Mouse (Mus musculus) kidney, embryonic 16.5 days (tissue): ENCODE measurements around the gene Trove2. TPM values are rescaled to one million over a fixed set of nuclear protein-coding genes. Genes with fewer than 3 reads are reported as not detected.
"Not testable (repeated sequence)": the region's sequence is repeated elsewhere in the genome, so short reads cannot be mapped to it uniquely, and the experiment has no call there.

Experiments used
- ATAC-seq: fragments of 200-750 bp; cut with Nextera tagmentation; 2 replicates; pipeline ENCODE4 v1.8.0; 2017; ENCODE audit warnings: moderate TSS enrichment; ENCODE audit not compliant: low FRiP score, low TSS enrichment
- H3K27ac ChIP-seq: fragments of 300-500 bp; sonication (generic); 2 replicates; pipeline ENCODE4 v1.5.1; 2014; ENCODE audit warnings: low read length
- H3K27me3 ChIP-seq: fragments of 300-500 bp; sonication (generic); 2 replicates; pipeline ENCODE4 v1.6.1; 2014; ENCODE audit warnings: low read length, control low read depth, mixed read lengths; ENCODE audit not compliant: insufficient read depth
- H3K36me3 ChIP-seq: fragments of 300-500 bp; sonication (generic); 2 replicates; pipeline ENCODE4 v1.6.1; 2014; ENCODE audit warnings: low read length, control low read depth, mixed read lengths; ENCODE audit not compliant: insufficient read depth
- H3K4me1 ChIP-seq: fragments of 300-500 bp; sonication (generic); 2 replicates; pipeline ENCODE4 v1.6.1; 2014; ENCODE audit warnings: low read length, control low read depth, mixed read lengths; ENCODE audit not compliant: insufficient read depth
- H3K4me2 ChIP-seq: fragments of 300-500 bp; sonication (generic); replicated peaks from 2 replicates; pipeline ENCODE4 v1.6.1; 2014; ENCODE audit warnings: low read depth, low read length
- H3K4me3 ChIP-seq: fragments of 300-500 bp; sonication (generic); 2 replicates; pipeline ENCODE4 v1.5.1; 2014; ENCODE audit warnings: mild to moderate bottlenecking, low read length
- H3K9ac ChIP-seq: fragments of 300-500 bp; sonication (generic); replicated peaks from 2 replicates; pipeline ENCODE4 v1.6.1; 2014; ENCODE audit warnings: low read length
- H3K9me3 ChIP-seq: fragments of 300-500 bp; sonication (generic); 2 replicates; pipeline ENCODE4 v1.6.1; 2016; ENCODE audit warnings: low read length, control low read depth
- WGBS: fragments of 180-500 bp; shearing (Covaris S2); extraction: QIAGEN DNeasy Blood & Tissue Kit; methylation state at CpG from one replicate; pipeline ENCODE4 v1.1.7; 2014; 5-methylcytosine and 5-hydroxymethylcytosine counted together
- polyA plus RNA-seq: library from polyadenylated mRNA; unstranded; fragments of >200 nt; fragmentation: Nextera tagmentation; extraction: Ambion mirVana; gene quantifications from 2 replicates; pipeline ENCODE4 v1.2.1, GENCODE M21; 2015

Gene Trove2
- polyA plus RNA-seq, 1 experiment from 2014 or later = 16.2 TPM

GRCm38 (mm10) chr1:143740581-143740980 is 36.3 kb downstream of the Trove2 start:
- 0 out of 2 replicates have a peak, but pooled peaks cover 2% of the 10 kb centered on the region for H3K4me1 ChIP-seq
- WGBS = 89% methylated on average over 9 of the region's 10 CpGs
- no peak overlapping the region for H3K27ac ChIP-seq
- H3K4me3 ChIP-seq = no peak overlapping the region
- H3K36me3 ChIP-seq = peaks cover 14% of the 10 kb centered on the region; the same call in 1 of the 2 replicates
- no peak for ATAC-seq
- H3K27me3 ChIP-seq = no peaks in the 10 kb centered on the region
- H3K4me2 ChIP-seq = peak overlapping the region; percentile 68; the same call in 1 of the 2 replicates
- no peak overlapping the region for H3K9ac ChIP-seq
- H3K9me3 ChIP-seq = no peaks in the 10 kb centered on the region

GRCm38 (mm10) chr1:143739361-143740350 is 37.2 kb downstream of the Trove2 start:
- H3K27ac ChIP-seq = peak overlapping the region; percentile 79

GRCm38 (mm10) chr1:143738811-143739210 is 38.1 kb downstream of the Trove2 start:
- peaks cover 8% of the 10 kb centered on the region; the same call in 1 of the 2 replicates for H3K36me3 ChIP-seq
- peak overlapping the region; percentile 68 for H3K4me2 ChIP-seq
- peak overlapping the region; percentile 89 for H3K9ac ChIP-seq
- H3K9me3 ChIP-seq = no peaks in the 10 kb centered on the region
- H3K4me3 ChIP-seq = peak overlapping the region; percentile 77
- 19% methylated on average over 11 of the region's 11 CpGs for WGBS
- no peak overlapping the region for H3K27ac ChIP-seq
- H3K27me3 ChIP-seq = no peaks in the 10 kb centered on the region
- 0 out of 2 replicates have a peak, but pooled peaks cover 2% of the 10 kb centered on the region for H3K4me1 ChIP-seq
- peak; percentile 10; the same call in 1 of the 2 replicates for ATAC-seq

More at GRCm38 (mm10) chr1:143739361-143740350, 37.2 kb downstream of the Trove2 start:
- H3K9me3 ChIP-seq = no peaks in the 10 kb centered on the region
- WGBS = under 1% methylated on average over 63 of the region's 71 CpGs
- H3K9ac ChIP-seq = peak overlapping the region; percentile 89
- ATAC-seq = peak; percentile 94
- no peaks in the 10 kb centered on the region for H3K27me3 ChIP-seq
- H3K4me3 ChIP-seq = peak overlapping the region; percentile 77
- H3K4me1 ChIP-seq = 0 out of 2 replicates have a peak, but pooled peaks cover 2% of the 10 kb centered on the region
- peaks cover 8% of the 10 kb centered on the region; the same call in 1 of the 2 replicates for H3K36me3 ChIP-seq
- peak overlapping the region; percentile 68 for H3K4me2 ChIP-seq

- Histone ChIP-seq H3K36me3 (no peaks in the 10 kb centered on the region), H3K4me1 (0 out of 2 replicates have a peak, but pooled peaks cover 2% of the 10 kb centered on the region), H3K9me3 (no peaks in the 10 kb centered on the region), H3K27me3 (no peaks in the 10 kb centered on the region), H3K9ac (no peak overlapping the region), H3K27ac (no peak overlapping the region), H3K4me3 (no peak overlapping the region), H3K4me2 (no peak overlapping the region)
- 80% methylated on average over 5 of the region's 5 CpGs for WGBS
- ATAC-seq = no peak
Measured at GRCm38 (mm10) chr1:143733914-143734410, 42.9 kb downstream of the Trove2 start.

GRCm38 (mm10) chr1:143731691-143732090 is 45.2 kb downstream of the Trove2 start:
- ATAC-seq = no peak
- Histone ChIP-seq H3K9me3 (no peaks in the 10 kb centered on the region), H3K9ac (no peak overlapping the region), H3K4me2 (no peak overlapping the region), H3K27me3 (no peaks in the 10 kb centered on the region), H3K4me1 (no peaks in the 10 kb centered on the region), H3K36me3 (no peaks in the 10 kb centered on the region), H3K27ac (no peak overlapping the region), H3K4me3 (no peak overlapping the region)
- 41% methylated on average over 4 of the region's 4 CpGs for WGBS

GRCm38 (mm10) chr1:143730899-143731298 is 46.0 kb downstream of the Trove2 start:
- Histone ChIP-seq H3K27ac (no peak overlapping the region), H3K4me3 (no peak overlapping the region), H3K4me1 (no peaks in the 10 kb centered on the region), H3K4me2 (no peak overlapping the region), H3K9ac (no peak overlapping the region), H3K9me3 (no peaks in the 10 kb centered on the region), H3K27me3 (no peaks in the 10 kb centered on the region), H3K36me3 (no peaks in the 10 kb centered on the region)
- WGBS = 71% methylated on average over 2 of the region's 2 CpGs
- no peak for ATAC-seq

DNA sequence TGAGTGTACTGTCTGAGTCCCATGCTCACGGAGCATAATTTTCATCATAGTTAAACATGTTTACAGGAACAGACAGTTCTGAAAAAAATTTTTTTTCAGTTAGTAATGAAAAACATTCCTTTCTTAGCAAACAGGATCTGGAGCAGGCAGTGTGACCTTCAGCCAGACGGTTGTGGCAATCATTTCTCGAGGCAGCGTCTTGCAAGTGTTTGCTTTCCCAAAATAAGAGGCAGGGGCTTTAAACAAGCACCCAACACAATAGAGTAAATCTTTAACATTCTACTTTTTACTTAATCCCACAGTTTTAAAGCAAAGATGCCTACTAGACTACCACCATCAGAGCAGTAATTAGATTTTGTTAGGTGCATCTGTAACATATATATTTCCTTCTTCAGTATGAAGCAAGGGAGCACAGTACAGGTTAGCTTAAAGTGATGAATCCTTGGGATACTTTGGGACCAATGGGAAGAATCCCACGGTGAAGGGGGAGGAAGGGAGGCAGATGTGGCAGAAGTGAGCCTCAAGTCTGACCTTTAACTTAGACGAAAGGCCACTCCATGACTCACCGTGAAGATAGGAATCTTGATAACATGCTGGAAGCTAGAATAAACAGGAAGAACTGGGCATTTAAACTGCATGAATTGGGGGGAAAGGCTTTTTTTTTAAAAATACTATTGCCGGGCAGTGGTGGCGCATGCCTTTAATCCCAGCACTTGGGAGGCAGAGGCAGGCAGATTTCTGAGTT is 49.0 kb downstream of the Trove2 start:
- no peak overlapping the region for H3K9ac ChIP-seq
- no peaks in the 10 kb centered on the region for H3K9me3 ChIP-seq
- H3K36me3 ChIP-seq = no peaks in the 10 kb centered on the region
- H3K4me3 ChIP-seq = no peak overlapping the region
- ATAC-seq = no peak
- no peak overlapping the region for H3K27ac ChIP-seq
- H3K4me1 ChIP-seq = no peaks in the 10 kb centered on the region
- 59% methylated on average over 9 of the region's 9 CpGs for WGBS
- H3K27me3 ChIP-seq = no peaks in the 10 kb centered on the region
- no peak overlapping the region for H3K4me2 ChIP-seq

DNA sequence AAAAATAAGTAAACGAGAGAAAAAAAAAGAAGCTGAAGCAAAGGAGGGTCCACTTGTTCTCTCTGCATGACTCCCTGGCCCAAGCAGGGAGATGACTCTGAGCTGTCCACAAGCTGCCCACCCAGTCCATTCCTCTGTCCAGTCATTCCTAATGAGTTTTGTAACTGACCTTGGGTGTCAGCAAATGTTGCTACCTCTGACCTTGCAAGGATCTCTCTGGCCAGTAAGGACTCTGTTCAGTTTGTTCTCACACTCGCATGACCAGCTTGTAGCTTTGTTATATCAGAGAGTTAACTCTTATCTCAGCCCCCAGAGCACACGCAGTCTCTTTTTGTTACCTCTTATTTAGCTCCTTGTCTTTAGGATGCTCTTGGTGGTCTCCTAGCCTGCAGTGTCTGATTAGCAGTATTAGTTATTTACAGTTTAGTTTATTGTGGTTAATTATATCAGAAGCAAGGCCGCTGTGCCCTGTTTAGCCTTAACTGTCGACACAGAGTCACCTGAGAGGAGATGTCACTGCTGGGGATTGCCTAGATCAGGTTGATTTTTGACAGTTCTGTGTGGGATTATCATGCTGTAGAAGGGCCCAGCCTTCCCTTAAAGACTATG is 52.3 kb downstream of the Trove2 start:
- no peak for ATAC-seq
- no peak overlapping the region for H3K4me2 ChIP-seq
- H3K9me3 ChIP-seq = no peaks in the 10 kb centered on the region
- no peaks in the 10 kb centered on the region for H3K4me1 ChIP-seq
- WGBS = 88% methylated on average over 5 of the region's 5 CpGs
- no peak overlapping the region for H3K4me3 ChIP-seq
- H3K36me3 ChIP-seq = no peaks in the 10 kb centered on the region
- H3K27ac ChIP-seq = no peak overlapping the region
- H3K27me3 ChIP-seq = no peaks in the 10 kb centered on the region
- no peak overlapping the region for H3K9ac ChIP-seq

DNA sequence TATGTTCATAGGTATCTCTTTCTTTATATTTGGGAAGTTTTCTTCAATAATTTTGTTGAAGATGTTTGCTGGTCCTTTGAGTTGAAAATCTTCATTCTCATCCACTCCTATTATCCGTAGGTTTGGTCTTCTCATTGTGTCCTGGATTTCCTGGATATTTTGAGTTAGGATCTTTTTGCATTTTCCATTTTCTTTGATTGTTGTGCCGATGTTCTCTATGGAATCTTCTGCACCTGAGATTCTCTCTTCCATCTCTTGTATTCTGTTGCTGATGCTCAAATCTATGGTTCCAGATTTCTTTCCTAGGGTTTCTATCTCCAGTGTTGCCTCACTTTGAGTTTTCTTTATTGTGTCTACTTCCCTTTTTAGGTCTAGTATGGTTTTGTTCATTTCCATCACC is 60.8 kb downstream of the Trove2 start, which contains the start of gene Glrx2:
Gene Glrx2 (plus strand): TSS at position 301 of the 400 bp plus-strand sequence.
- not testable (repeated sequence) for H3K4me3 ChIP-seq, H3K27ac ChIP-seq, H3K27me3 ChIP-seq, H3K4me2 ChIP-seq, ATAC-seq, H3K4me1 ChIP-seq, H3K9ac ChIP-seq, H3K36me3 ChIP-seq, H3K9me3 ChIP-seq
- WGBS = no CpG with 5 or more reads among the region's 2 CpGs
